Mouse (Mus musculus) midbrain, embryonic 11.5 days (tissue): ENCODE measurements around the gene Myl3. TPM values are rescaled to one million over a fixed set of nuclear protein-coding genes. Genes with fewer than 3 reads are reported as not detected.

ENCODE experiments used
- ATAC-seq: fragments of 200-750 bp; cut with Nextera tagmentation; 2 replicates; pipeline ENCODE4 v1.8.0; 2017; ENCODE audit warnings: moderate TSS enrichment, moderate library complexity; ENCODE audit not compliant: low FRiP score
- DNase-seq: peaks from one replicate; pipeline ENCODE4 v3.0.0; 2015; ENCODE audit warnings: low spot score; ENCODE audit errors: missing footprints
- H3K27ac ChIP-seq: fragments of 300-500 bp; sonication (generic); 2 replicates; pipeline ENCODE4 v1.5.1; 2014; ENCODE audit warnings: low read depth, low read length
- H3K27me3 ChIP-seq: fragments of 300-500 bp; sonication (generic); 2 replicates; pipeline ENCODE4 v1.6.1; 2014; ENCODE audit warnings: mild to moderate bottlenecking, low read length, moderate library complexity, mixed read lengths; ENCODE audit not compliant: control insufficient read depth, insufficient read depth
- H3K36me3 ChIP-seq: fragments of 300-500 bp; sonication (generic); 2 replicates; pipeline ENCODE4 v1.6.1; 2014; ENCODE audit warnings: mild to moderate bottlenecking, low read length, moderate library complexity, mixed read lengths; ENCODE audit not compliant: control insufficient read depth, insufficient read depth
- H3K4me1 ChIP-seq: fragments of 300-500 bp; sonication (generic); 2 replicates; pipeline ENCODE4 v1.6.1; 2014; ENCODE audit warnings: low read length; ENCODE audit not compliant: control insufficient read depth, insufficient read depth
- H3K4me2 ChIP-seq: fragments of 300-500 bp; sonication (generic); 2 replicates; pipeline ENCODE4 v1.6.1; 2014; ENCODE audit warnings: mild to moderate bottlenecking, moderate library complexity
- H3K4me3 ChIP-seq: fragments of 300-500 bp; sonication (generic); 2 replicates; pipeline ENCODE4 v1.5.1; 2014; ENCODE audit warnings: low read depth, low read length
- H3K9ac ChIP-seq: fragments of 300-500 bp; sonication (generic); 2 replicates; pipeline ENCODE4 v1.6.1; 2014; ENCODE audit warnings: low read length
- H3K9me3 ChIP-seq: fragments of 300-500 bp; sonication (generic); 2 replicates; pipeline ENCODE4 v1.6.1; 2016; ENCODE audit warnings: low read length; ENCODE audit not compliant: control insufficient read depth
- WGBS: fragments of 180-500 bp; shearing (Covaris S2); extraction: QIAGEN DNeasy Blood & Tissue Kit; methylation state at CpG from one replicate; pipeline ENCODE4 v1.1.7; 2014; 5-methylcytosine and 5-hydroxymethylcytosine counted together
- polyA plus RNA-seq: library from polyadenylated mRNA; unstranded; fragments of >200 nt; fragmentation: Nextera tagmentation; extraction: Ambion mirVana; gene quantifications from 2 replicates; pipeline ENCODE4 v1.2.1, GENCODE M21; 2014

The Myl3 gene
- polyA plus RNA-seq, 1 experiment from 2014 or later = 0.63 TPM

GRCm38 (mm10) chr9:110736362-110736761, 5.3 kb upstream of the Myl3 start:
- peaks cover 19% of the 10 kb centered on the region for H3K4me1 ChIP-seq
- peaks cover 16% of the 10 kb centered on the region for H3K27me3 ChIP-seq
- ATAC-seq (no peak), DNase-seq (no peak)
- no peak overlapping the region for H3K4me2 ChIP-seq
- no peak overlapping the region for H3K4me3 ChIP-seq
- no peaks in the 10 kb centered on the region for H3K36me3 ChIP-seq
- WGBS = 56% methylated on average over 9 of the region's 9 CpGs
- H3K9me3 ChIP-seq = no peaks in the 10 kb centered on the region
- no peak overlapping the region for H3K27ac ChIP-seq
- H3K9ac ChIP-seq = no peak overlapping the region

DNA sequence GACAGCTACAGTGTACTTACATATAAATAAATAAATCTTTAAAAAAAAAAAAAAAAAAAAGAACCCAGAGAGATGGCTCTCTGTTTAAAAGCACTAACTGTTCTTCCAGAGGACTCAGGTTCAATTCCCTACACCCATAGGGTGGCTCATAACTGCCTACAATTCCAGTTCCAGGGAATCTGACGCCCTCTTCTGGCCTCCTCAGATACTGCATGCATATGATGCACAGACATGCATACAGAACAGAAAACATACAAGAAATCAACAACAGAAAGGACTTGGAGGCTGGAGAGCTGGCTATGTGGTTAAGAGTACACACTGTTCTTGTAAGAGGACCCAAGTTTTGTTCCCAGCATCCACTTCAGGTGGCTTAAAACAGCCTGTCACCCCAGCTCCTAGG, 3.6 kb upstream of the Myl3 start:
- H3K9me3 ChIP-seq = no peaks in the 10 kb centered on the region
- no peak overlapping the region for H3K4me2 ChIP-seq
- no peak overlapping the region for H3K4me3 ChIP-seq
- 26% methylated on average over 1 of the region's 1 CpGs for WGBS
- no peak for ATAC-seq
- H3K36me3 ChIP-seq = no peaks in the 10 kb centered on the region
- no peak overlapping the region for H3K27ac ChIP-seq
- peaks cover 17% of the 10 kb centered on the region for H3K27me3 ChIP-seq
- no peak overlapping the region for H3K9ac ChIP-seq
- H3K4me1 ChIP-seq = peaks cover 19% of the 10 kb centered on the region
- no peak for DNase-seq

GRCm38 (mm10) chr9:110739961-110740360, 1.7 kb upstream of the Myl3 start:
- ATAC-seq (no peak), DNase-seq (no peak)
- H3K4me1 ChIP-seq = peaks cover 11% of the 10 kb centered on the region

GRCm38 (mm10) chr9:110742295-110742950, 762 bp downstream of the Myl3 start:
- Histone ChIP-seq H3K4me1 (peaks cover 9% of the 10 kb centered on the region), H3K4me3 (peak overlapping the region; percentile 68), H3K4me2 (peak overlapping the region; percentile 92), H3K9ac (peak overlapping the region; percentile 81), H3K27ac (peak overlapping the region; percentile 44; the same call in 1 of the 2 replicates), H3K9me3 (no peaks in the 10 kb centered on the region), H3K36me3 (no peaks in the 10 kb centered on the region), H3K27me3 (peaks cover 23% of the 10 kb centered on the region)
- ATAC-seq (peak; percentile 77), DNase-seq (no peak)
- WGBS = 1% methylated on average over 46 of the region's 71 CpGs

More at GRCm38 (mm10) chr9:110739961-110740360, 1.7 kb upstream of the Myl3 start:
- 90% methylated on average over 7 of the region's 7 CpGs for WGBS
- no peak overlapping the region for H3K27ac ChIP-seq
- H3K4me3 ChIP-seq = no peak overlapping the region
- H3K36me3 ChIP-seq = no peaks in the 10 kb centered on the region
- H3K27me3 ChIP-seq = peaks cover 21% of the 10 kb centered on the region
- no peak overlapping the region for H3K4me2 ChIP-seq
- no peaks in the 10 kb centered on the region for H3K9me3 ChIP-seq
- no peak overlapping the region for H3K9ac ChIP-seq

DNA sequence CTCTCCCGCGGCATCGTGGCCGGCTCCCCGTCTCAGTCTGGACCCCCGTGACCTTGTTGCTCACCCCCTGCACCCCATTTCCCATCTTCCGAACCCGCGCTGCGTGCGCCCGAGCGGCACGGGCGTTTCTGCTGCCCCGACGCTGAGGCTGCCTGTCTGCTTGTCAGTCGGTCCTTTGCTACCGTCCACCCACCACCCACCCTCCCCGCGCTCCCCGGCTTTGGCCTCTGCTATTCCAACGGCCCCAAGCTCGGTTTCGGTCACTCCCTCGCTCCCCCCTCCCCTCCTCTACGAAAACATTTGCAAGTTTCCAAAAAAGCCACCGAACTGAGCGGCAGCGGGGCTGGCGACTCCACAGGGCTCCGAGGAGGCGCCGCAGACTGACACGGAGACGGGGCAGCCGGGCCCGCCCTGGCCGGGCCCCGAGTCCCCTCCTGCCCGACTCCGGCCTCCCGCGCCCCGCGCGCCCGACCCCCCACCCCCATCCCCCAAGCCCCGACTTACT, 1.3 kb downstream of the Myl3 start:
- Histone ChIP-seq H3K9ac (peak overlapping the region; percentile 81), H3K4me1 (peaks cover 9% of the 10 kb centered on the region), H3K4me2 (peak overlapping the region; percentile 92), H3K4me3 (peak overlapping the region; percentile 68), H3K27ac (peak overlapping the region; percentile 44), H3K9me3 (no peaks in the 10 kb centered on the region), H3K36me3 (no peaks in the 10 kb centered on the region), H3K27me3 (peaks cover 23% of the 10 kb centered on the region)
- peak; percentile 96 for DNase-seq
- WGBS = under 1% methylated on average over 42 of the region's 49 CpGs
- ATAC-seq = peak; percentile 68

DNA sequence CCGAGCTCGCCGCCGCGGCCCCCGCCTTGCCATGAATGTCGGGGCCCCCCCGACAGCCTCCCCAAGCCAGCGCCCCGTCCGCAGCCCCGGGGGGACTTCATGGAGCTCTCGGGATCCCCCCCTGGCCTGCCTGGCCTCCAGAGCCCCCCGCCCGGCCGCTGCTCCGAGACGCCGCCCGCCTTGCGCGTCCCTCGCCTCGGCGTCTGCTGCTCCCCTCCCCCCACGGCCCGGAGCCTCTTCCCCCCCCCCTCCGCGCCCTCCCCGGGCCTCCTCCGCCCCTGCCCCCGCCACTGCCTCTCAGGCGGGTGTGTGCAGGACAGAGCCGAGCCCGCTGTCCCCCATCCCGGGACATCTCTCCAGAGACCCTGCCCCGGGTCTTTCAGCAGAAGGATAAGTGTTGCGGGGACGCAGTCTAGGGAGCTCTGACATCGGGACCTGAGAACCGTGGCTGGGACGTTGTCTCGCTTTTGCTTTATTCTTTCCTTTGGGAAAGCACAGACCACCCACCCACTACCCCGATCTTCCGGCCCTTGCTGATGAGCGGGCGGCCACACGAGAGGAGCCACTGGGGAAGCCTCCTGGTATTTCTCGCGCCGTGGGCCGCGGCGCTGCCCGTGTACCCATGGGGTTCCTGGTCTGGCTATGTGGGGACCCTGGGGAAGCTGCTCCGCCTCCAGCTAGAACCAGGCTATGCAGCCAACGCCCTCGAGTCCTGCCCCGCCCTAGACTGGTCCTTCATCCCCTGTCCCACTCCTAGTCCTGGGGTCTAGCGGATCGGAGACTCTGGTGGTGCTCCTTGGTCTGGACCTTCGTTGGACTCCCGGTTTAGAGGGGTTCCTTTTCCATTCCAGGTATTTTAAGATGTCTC, 2.0 kb downstream of the Myl3 start:
- H3K36me3 ChIP-seq = no peaks in the 10 kb centered on the region
- H3K9ac ChIP-seq = peak overlapping the region; percentile 81
- peak; percentile 95 for DNase-seq
- peak overlapping the region; percentile 92 for H3K4me2 ChIP-seq
- peaks cover 9% of the 10 kb centered on the region for H3K4me1 ChIP-seq
- peak overlapping the region; percentile 68 for H3K4me3 ChIP-seq
- WGBS = 2% methylated on average over 50 of the region's 63 CpGs
- H3K27ac ChIP-seq = peak overlapping the region; percentile 44; the same call in 1 of the 2 replicates
- ATAC-seq = peak; percentile 74
- H3K27me3 ChIP-seq = peaks cover 23% of the 10 kb centered on the region
- no peaks in the 10 kb centered on the region for H3K9me3 ChIP-seq

DNA sequence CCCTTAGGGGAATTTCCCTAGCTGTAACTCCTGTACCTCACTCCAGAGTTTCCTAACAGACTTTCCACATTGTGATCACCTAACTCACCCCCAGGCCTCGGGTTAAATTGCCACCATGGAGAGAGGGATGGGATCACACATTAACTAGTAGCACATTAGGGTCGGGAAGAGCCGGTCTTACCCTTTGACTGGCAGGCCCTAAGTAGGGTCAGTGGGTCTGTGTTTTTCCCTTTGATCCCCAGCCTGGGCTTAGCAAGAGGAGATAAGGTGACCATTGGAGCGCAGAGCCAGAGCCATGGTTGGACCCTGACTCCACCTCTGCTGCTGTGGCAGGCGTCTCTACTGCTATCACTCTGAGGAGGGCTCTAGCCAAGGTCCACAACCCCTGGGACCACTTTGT, 4.1 kb downstream of the Myl3 start:
- Histone ChIP-seq H3K27me3 (peaks cover 19% of the 10 kb centered on the region), H3K4me2 (no peak overlapping the region), H3K9ac (no peak overlapping the region), H3K36me3 (no peaks in the 10 kb centered on the region), H3K4me3 (no peak overlapping the region), H3K4me1 (peaks cover 9% of the 10 kb centered on the region), H3K9me3 (no peaks in the 10 kb centered on the region), H3K27ac (no peak overlapping the region)
- no peak for DNase-seq
- no peak for ATAC-seq
- 11% methylated on average over 5 of the region's 5 CpGs for WGBS

GRCm38 (mm10) chr9:110746238-110746637, 4.6 kb downstream of the Myl3 start:
- no peak for DNase-seq
- H3K27me3 ChIP-seq = peaks cover 16% of the 10 kb centered on the region; the same call in 1 of the 2 replicates
- ATAC-seq = no peak
- H3K27ac ChIP-seq = no peak overlapping the region
- peaks cover 9% of the 10 kb centered on the region for H3K4me1 ChIP-seq
- H3K9me3 ChIP-seq = no peaks in the 10 kb centered on the region
- no peak overlapping the region for H3K4me3 ChIP-seq
- 29% methylated on average over 5 of the region's 5 CpGs for WGBS
- no peak overlapping the region for H3K4me2 ChIP-seq
- H3K36me3 ChIP-seq = no peaks in the 10 kb centered on the region
- H3K9ac ChIP-seq = no peak overlapping the region

DNA sequence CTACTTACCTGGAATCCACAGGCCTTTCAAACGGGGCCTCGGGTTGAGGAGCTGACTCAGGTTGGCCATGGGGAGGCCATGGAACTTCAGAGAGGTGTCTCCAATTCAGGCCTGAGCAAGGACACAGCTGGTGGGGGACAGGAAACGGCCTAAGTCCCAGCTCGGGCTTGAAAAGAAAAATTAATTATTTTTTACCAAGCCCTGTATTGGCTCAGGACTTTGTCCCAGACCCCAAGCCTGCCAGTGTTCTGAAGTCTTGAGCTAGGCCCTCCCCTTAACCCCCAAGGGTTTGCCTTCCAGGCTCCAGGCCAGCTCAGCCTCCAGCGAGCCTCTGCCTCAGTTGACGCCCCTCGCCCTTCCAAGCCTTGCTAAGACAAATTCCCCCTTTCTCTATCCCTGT, 5.3 kb downstream of the Myl3 start, which contains the start of gene Pth1r:
Gene Pth1r, minus strand, starts transcription at position 185 of the 400 bp plus-strand sequence.
- Histone ChIP-seq H3K27ac (no peak within 1 kb of the TSS), H3K36me3 (no peaks in the 10 kb centered on the region), H3K27me3 (peaks cover 13% of the 10 kb centered on the region; the same call in 1 of the 2 replicates), H3K4me2 (no peak within 1 kb of the TSS), H3K9me3 (no peaks in the 10 kb centered on the region), H3K9ac (no peak within 1 kb of the TSS), H3K4me1 (peaks cover 3% of the 10 kb centered on the region), H3K4me3 (no peak within 1 kb of the TSS)
- ATAC-seq (no peak), DNase-seq (peak; percentile 73)
- WGBS = 71% methylated on average over 7 of the region's 7 CpGs
